Mouse (Mus musculus): ENCODE measurements around the gene Cops6. TPM values are rescaled to one million over a fixed set of nuclear protein-coding genes. Genes with fewer than 3 reads are reported as not detected.

Cops6 gene
- polyA plus RNA-seq, 1 experiment: 149 TPM

DNA sequence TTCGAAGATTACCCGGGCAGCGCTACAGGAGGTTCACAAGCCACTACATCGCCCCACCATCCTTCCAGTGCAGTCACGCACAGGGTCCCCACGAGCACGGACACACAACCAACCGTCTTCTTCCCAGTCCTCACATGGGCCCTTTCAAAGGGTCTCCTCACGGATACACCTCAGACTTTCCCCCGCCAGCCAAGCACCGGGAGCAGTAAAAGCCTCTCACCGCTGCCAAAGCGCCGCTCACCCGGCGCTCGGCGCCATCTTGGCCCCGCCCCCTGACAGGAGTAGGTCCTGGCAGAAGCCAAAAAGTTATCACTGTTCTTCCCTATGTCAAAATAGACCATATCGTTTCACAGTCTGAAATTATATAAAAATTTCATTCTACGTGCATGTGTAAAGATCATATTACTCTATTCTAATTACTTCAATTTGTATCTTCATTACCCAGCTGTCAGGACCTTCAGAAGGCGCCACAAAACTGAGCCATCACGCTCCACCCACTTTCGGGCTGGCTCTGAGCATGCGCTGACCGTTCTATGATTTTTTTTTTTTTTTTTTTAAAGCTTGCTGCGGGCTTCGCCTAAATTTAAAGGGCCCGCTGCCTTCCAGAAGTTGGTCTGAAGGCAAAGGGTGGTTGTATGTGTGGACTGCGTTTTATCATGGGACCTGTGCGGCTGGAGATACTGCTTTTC lies 26.2 kb downstream of the Cops6 start, which contains the start of the genes Taf6 and Cnpy4:
TSS of gene Taf6 (minus strand) at position 502 of the 689 bp plus-strand sequence.
TSS of gene Cnpy4 (plus strand) at position 536 of the 689 bp plus-strand sequence.
- DNase-seq (ENCODE audit: extremely low spot score in 1 of 2, low spot score in 1 of 2): peak; percentile 58 to 90

DNA sequence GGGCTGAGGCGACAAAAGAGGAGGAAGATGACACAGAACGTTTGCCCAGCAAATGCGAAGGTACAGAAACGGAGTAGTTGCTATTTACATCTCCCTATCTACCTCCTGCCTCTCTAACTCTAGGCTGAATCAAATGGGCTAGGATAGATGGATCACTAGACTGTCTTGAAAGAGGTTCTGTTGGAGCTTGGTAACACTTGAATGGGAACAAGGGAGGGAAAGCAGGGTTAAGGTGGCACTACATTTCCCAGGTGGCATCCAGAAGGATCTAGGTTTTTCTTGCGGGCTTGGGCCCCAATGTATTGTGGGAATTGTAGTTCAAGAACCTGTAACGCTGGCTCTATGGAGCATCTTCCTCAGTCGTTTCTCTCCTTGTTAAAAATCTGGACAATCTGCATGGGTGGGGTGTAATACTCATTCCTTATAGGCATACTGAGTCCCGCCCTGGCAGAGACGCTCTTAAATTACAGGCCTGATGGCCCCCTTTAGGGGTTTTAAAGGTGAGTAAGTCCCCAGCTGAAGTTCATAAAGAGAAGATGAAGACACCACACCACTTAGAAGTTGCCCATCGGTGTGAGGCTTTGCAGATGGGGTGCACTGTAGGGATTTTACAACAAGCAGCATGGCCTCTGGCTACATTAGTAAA lies 26.9 kb downstream of the Cops6 start:
- peak; percentile 83 to 89 for DNase-seq (ENCODE audit: extremely low spot score in 1 of 2, low spot score in 1 of 2)

GRCm38 (mm10) chr5:138193771-138194727 lies 33.2 kb downstream of the Cops6 start, which contains the start of gene Mblac1:
Gene Mblac1 (plus strand): TSS chr5:138194314.
- peak; percentile 60 to 92 for DNase-seq (ENCODE audit: extremely low spot score in 1 of 2, low spot score in 1 of 2)

DNA sequence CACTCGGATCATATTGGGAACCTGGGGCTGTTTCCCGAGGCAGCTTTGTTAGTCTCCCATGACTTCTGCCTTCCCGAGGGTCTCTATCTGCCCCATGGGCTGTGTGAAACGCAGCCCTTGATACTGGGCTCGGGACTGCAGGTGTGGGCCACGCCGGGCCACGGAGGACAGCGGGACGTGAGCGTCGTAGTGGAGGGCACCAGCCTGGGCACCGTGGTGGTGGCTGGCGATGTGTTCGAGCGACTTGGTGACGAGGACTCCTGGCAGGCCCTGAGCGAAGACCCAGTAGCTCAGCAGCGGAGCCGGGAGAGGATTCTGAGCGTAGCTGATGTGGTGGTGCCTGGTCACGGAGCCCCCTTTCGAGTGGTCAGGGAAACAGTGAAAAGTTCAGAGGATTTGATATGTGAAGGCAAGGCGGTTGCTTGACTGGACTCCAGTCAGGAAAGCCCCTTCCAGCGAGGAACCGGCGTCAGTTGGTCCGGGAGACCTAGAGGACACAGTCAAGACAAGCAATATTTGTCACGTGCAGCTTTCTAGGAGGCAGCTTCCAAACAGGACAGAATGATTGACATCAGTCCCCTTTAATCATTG lies 34.0 kb downstream of the Cops6 start:
- DNase-seq (ENCODE audit: extremely low spot score in 1 of 2, low spot score in 1 of 2): no peak

GRCm38 (mm10) chr5:138195463-138195862 lies 34.6 kb downstream of the Cops6 start:
- no peak for DNase-seq (ENCODE audit: extremely low spot score in 1 of 2, low spot score in 1 of 2)

DNA sequence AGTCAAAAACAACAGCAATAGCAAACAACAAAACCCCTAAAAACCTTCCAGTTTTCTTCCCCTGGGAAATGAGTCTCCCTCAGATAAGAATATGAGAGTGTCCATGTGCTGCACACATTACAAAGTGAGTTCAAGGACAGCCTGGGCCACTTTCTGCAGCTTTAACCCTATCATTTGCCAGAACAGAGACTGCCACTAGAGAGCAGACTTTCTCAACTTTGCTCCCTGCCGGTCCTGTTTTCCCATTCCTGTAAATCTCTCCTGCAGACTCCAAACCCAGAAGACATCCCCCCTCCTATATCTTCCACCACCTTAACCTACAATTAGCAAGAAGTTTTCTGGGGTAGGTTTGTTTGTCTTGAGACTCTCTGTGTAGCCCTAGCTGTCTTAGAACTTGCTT lies 38.7 kb downstream of the Cops6 start:
- DNase-seq (ENCODE audit: extremely low spot score in 1 of 2, low spot score in 1 of 2): no peak

DNA sequence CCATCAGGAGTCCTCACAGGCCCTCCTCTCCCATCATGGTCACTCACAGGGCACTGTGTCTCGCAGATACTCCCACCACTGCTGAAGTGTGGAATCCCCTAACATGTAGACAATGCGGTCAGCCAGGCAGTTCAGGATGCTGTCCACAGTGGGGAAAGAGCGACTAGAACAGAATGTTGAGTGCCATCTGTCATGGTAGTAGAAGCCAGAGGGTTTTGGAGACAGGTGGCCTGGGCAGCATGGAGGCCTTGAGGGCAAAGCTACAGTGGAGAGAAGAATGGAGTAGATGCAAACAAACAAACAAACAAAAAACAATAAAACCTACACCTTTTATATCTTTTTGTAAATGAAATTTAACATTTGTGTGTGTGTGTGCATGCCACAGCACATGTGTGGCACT lies 41.2 kb downstream of the Cops6 start:
- DNase-seq (ENCODE audit: extremely low spot score in 1 of 2, low spot score in 1 of 2): no peak

DNA sequence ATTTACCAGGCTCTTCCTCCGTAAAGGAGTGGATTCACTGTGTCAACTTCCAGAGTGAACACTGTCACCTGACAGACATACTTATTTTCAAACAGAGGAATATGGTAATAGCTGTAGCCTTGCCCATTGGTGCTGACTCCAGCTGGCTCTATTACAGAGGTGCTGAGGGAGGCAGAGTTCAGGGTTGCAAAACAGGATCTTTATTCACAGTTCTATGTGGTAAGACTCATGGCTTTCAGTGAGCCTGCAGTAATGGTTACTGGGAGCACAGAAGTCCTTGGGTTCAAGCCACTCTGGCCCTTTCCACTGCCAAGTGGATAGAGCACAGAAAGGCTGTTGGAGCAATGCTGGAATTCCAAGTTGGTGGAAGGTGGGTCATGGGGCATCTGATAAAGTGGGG lies 46.4 kb downstream of the Cops6 start:
- no peak for DNase-seq (ENCODE audit: extremely low spot score in 1 of 2, low spot score in 1 of 2)

GRCm38 (mm10) chr5:138207873-138208272 lies 47.0 kb downstream of the Cops6 start:
- DNase-seq (ENCODE audit: extremely low spot score in 1 of 2, low spot score in 1 of 2): no peak

Other genes starting within 250 kb of the Cops6 start
- gene Cyp3a13, start 239.5 kb upstream of the Cops6 start, polyA plus RNA-seq (2012; rRNA removed): 0.97 and 1.2 TPM in 2 replicates
- gene Gjc3, start 198.0 kb upstream of the Cops6 start, polyA plus RNA-seq (2012; rRNA removed): 33.9 and 34.0 TPM in 2 replicates
- 0.36 and 0.54 TPM in 2 replicates for gene Azgp1, start 179.6 kb upstream of the Cops6 start, polyA plus RNA-seq (2012; rRNA removed)
- gene Smok3a, start 139.8 kb upstream of the Cops6 start, polyA plus RNA-seq (2012; rRNA removed): not detected in 2 replicates
- not detected in 2 replicates for gene Smok3b, start 139.6 kb upstream of the Cops6 start, polyA plus RNA-seq (2012; rRNA removed)
- gene Smok3c, start 107.9 kb upstream of the Cops6 start, polyA plus RNA-seq (2012; rRNA removed): not detected in 2 replicates
- gene Zkscan1, start 76.0 kb upstream of the Cops6 start, polyA plus RNA-seq (2012; rRNA removed): 14.8 and 16.3 TPM in 2 replicates
- gene Zscan21, start 44.2 kb upstream of the Cops6 start, polyA plus RNA-seq (2012; rRNA removed): 18.0 and 21.2 TPM in 2 replicates
- 3.7 and 6.0 TPM in 2 replicates for gene Zfp113, start 5.3 kb upstream of the Cops6 start, polyA plus RNA-seq (2012; rRNA removed)
- 26.1 and 29.6 TPM in 2 replicates for gene Ap4m1, start 10.9 kb downstream of the Cops6 start, polyA plus RNA-seq (2012; rRNA removed)
- 28.7 and 30.1 TPM in 2 replicates for gene Mcm7, start 11.4 kb downstream of the Cops6 start, polyA plus RNA-seq (2012; rRNA removed)
- 56.8 and 58.4 TPM in 2 replicates for gene Taf6, start 26.4 kb downstream of the Cops6 start, polyA plus RNA-seq (2012; rRNA removed)
- 16.0 and 16.1 TPM in 2 replicates for gene Cnpy4, start 26.4 kb downstream of the Cops6 start, polyA plus RNA-seq (2012; rRNA removed)
- gene Mblac1, start 33.2 kb downstream of the Cops6 start, polyA plus RNA-seq (2012; rRNA removed): 7.2 and 7.5 TPM in 2 replicates
- gene Nxpe5, start 64.8 kb downstream of the Cops6 start, polyA plus RNA-seq (2012; rRNA removed): not detected in 2 replicates
- 155 and 158 TPM in 2 replicates for gene Lamtor4, start 94.4 kb downstream of the Cops6 start, polyA plus RNA-seq (2012; rRNA removed)
- 88.8 TPM in 2 replicates for gene BC037034, start 103.0 kb downstream of the Cops6 start, polyA plus RNA-seq (2012; rRNA removed)
- 3.4 and 4.1 TPM in 2 replicates for gene Gal3st4, start 111.8 kb downstream of the Cops6 start, polyA plus RNA-seq (2012; rRNA removed)
- 0.14 TPM in 1 of 2 replicates, not detected in the other for gene Gm43720, start 118.9 kb downstream of the Cops6 start, polyA plus RNA-seq (2012; rRNA removed)
- 10.9 and 11.3 TPM in 2 replicates for gene Gpc2, start 118.9 kb downstream of the Cops6 start, polyA plus RNA-seq (2012; rRNA removed)
- 5.2 and 5.3 TPM in 2 replicates for gene Stag3, start 119.2 kb downstream of the Cops6 start, polyA plus RNA-seq (2012; rRNA removed)
- 0.14 and 0.19 TPM in 2 replicates for gene Pvrig, start 180.9 kb downstream of the Cops6 start, polyA plus RNA-seq (2012; rRNA removed)

Data from frontal cortex, adult 2 months (tissue).